Mouse (Mus musculus): Measurements from ENCODE around the gene Gm17387. TPM values are rescaled to one million over a fixed set of nuclear protein-coding genes. Genes with fewer than 3 reads are reported as not detected.

Gm17387 gene
- polyA plus RNA-seq (2012): not detected in 2 replicates

GRCm38 (mm10) chr7:141028831-141029230 lies at the start of gene Gm17387:
Gene Gm17387 (plus strand): TSS chr7:141029131.
- Histone ChIP-seq H3K9me3 (ENCODE audit: control insufficient read depth, low read length) (no peaks in the 10 kb centered on the region), H3K36me3 (ENCODE audit: control insufficient read depth) (no peaks in the 10 kb centered on the region), H3K4me3 (replicated peaks) (no peak within 1 kb of the TSS), H3K4me1 (ENCODE audit: control insufficient read depth) (peaks cover 14% of the 10 kb centered on the region), H3K27me3 (ENCODE audit: control insufficient read depth) (no peaks in the 10 kb centered on the region)
- TF ChIP-seq TAL1 (IDR thresholded peaks at IDR 0.05; ENCODE audit: low read length) (no peak), GATA1 (IDR thresholded peaks at IDR 0.05; ENCODE audit: low read length) (no peak)

GRCm38 (mm10) chr7:140981704-140982103 lies 47.2 kb upstream of the Gm17387 start:
- Histone ChIP-seq H3K4me1 (ENCODE audit: control insufficient read depth) (no peaks in the 10 kb centered on the region), H3K36me3 (ENCODE audit: control insufficient read depth) (no peaks in the 10 kb centered on the region), H3K27me3 (ENCODE audit: control insufficient read depth) (no peaks in the 10 kb centered on the region), H3K4me3 (replicated peaks) (no peak overlapping the region), H3K9me3 (ENCODE audit: control insufficient read depth, low read length) (no peaks in the 10 kb centered on the region)
- no peak for TF ChIP-seq TAL1 (IDR thresholded peaks at IDR 0.05; ENCODE audit: low read length)
- no peak for TF ChIP-seq GATA1 (IDR thresholded peaks at IDR 0.05; ENCODE audit: low read length)

GRCm38 (mm10) chr7:140982971-140983370 lies 46.0 kb upstream of the Gm17387 start:
- Histone ChIP-seq H3K9me3 (ENCODE audit: control insufficient read depth, low read length) (no peaks in the 10 kb centered on the region), H3K4me1 (ENCODE audit: control insufficient read depth) (no peaks in the 10 kb centered on the region), H3K4me3 (replicated peaks) (no peak overlapping the region), H3K36me3 (ENCODE audit: control insufficient read depth) (no peaks in the 10 kb centered on the region), H3K27me3 (ENCODE audit: control insufficient read depth) (no peaks in the 10 kb centered on the region)
- TF ChIP-seq TAL1 (IDR thresholded peaks at IDR 0.05; ENCODE audit: low read length) (no peak), GATA1 (IDR thresholded peaks at IDR 0.05; ENCODE audit: low read length) (no peak)

GRCm38 (mm10) chr7:140987182-140988138 lies 41.5 kb upstream of the Gm17387 start:
- TF ChIP-seq TAL1 (IDR thresholded peaks at IDR 0.05; ENCODE audit: low read length) (no peak), GATA1 (IDR thresholded peaks at IDR 0.05; ENCODE audit: low read length) (no peak)
- Histone ChIP-seq H3K4me1 (ENCODE audit: control insufficient read depth) (peaks cover 4% of the 10 kb centered on the region; the same call in 1 of the 2 replicates), H3K27me3 (ENCODE audit: control insufficient read depth) (no peaks in the 10 kb centered on the region)

GRCm38 (mm10) chr7:140989022-140989421 lies 39.9 kb upstream of the Gm17387 start:
- TF ChIP-seq TAL1 (IDR thresholded peaks at IDR 0.05; ENCODE audit: low read length): no peak
- TF ChIP-seq GATA1 (IDR thresholded peaks at IDR 0.05; ENCODE audit: low read length): no peak
- Histone ChIP-seq H3K36me3 (ENCODE audit: control insufficient read depth) (no peaks in the 10 kb centered on the region), H3K27me3 (ENCODE audit: control insufficient read depth) (no peaks in the 10 kb centered on the region), H3K4me3 (replicated peaks) (no peak overlapping the region), H3K4me1 (ENCODE audit: control insufficient read depth) (peaks cover 4% of the 10 kb centered on the region; the same call in 1 of the 2 replicates), H3K9me3 (ENCODE audit: control insufficient read depth, low read length) (no peaks in the 10 kb centered on the region)

More at GRCm38 (mm10) chr7:140987182-140988138, 41.5 kb upstream of the Gm17387 start:
- H3K9me3 ChIP-seq (ENCODE audit: control insufficient read depth, low read length): no peaks in the 10 kb centered on the region
- H3K4me3 ChIP-seq (replicated peaks): no peak overlapping the region
- H3K36me3 ChIP-seq (ENCODE audit: control insufficient read depth): no peaks in the 10 kb centered on the region

GRCm38 (mm10) chr7:140990185-140990584 lies 38.7 kb upstream of the Gm17387 start:
- Histone ChIP-seq H3K9me3 (ENCODE audit: control insufficient read depth, low read length) (no peaks in the 10 kb centered on the region), H3K4me3 (replicated peaks) (no peak overlapping the region), H3K4me1 (ENCODE audit: control insufficient read depth) (peaks cover 4% of the 10 kb centered on the region; the same call in 1 of the 2 replicates), H3K27me3 (ENCODE audit: control insufficient read depth) (no peaks in the 10 kb centered on the region), H3K36me3 (ENCODE audit: control insufficient read depth) (no peaks in the 10 kb centered on the region)
- TF ChIP-seq GATA1 (IDR thresholded peaks at IDR 0.05; ENCODE audit: low read length) (no peak), TAL1 (IDR thresholded peaks at IDR 0.05; ENCODE audit: low read length) (no peak)

GRCm38 (mm10) chr7:140990622-140991021 lies 38.3 kb upstream of the Gm17387 start:
- Histone ChIP-seq H3K4me1 (ENCODE audit: control insufficient read depth) (peaks cover 4% of the 10 kb centered on the region; the same call in 1 of the 2 replicates), H3K4me3 (replicated peaks) (no peak overlapping the region)

GRCm38 (mm10) chr7:140991117-140991689 lies 37.7 kb upstream of the Gm17387 start:
- no peak for TF ChIP-seq GATA1 (IDR thresholded peaks at IDR 0.05; ENCODE audit: low read length)
- no peak for TF ChIP-seq TAL1 (IDR thresholded peaks at IDR 0.05; ENCODE audit: low read length)
- Histone ChIP-seq H3K4me1 (ENCODE audit: control insufficient read depth) (peaks cover 4% of the 10 kb centered on the region; the same call in 1 of the 2 replicates), H3K36me3 (ENCODE audit: control insufficient read depth) (no peaks in the 10 kb centered on the region), H3K27me3 (ENCODE audit: control insufficient read depth) (no peaks in the 10 kb centered on the region), H3K9me3 (ENCODE audit: control insufficient read depth, low read length) (no peaks in the 10 kb centered on the region), H3K4me3 (replicated peaks) (no peak overlapping the region)

More at GRCm38 (mm10) chr7:140990622-140991021, 38.3 kb upstream of the Gm17387 start:
- no peak for TF ChIP-seq GATA1 (IDR thresholded peaks at IDR 0.05; ENCODE audit: low read length)
- TF ChIP-seq TAL1 (IDR thresholded peaks at IDR 0.05; ENCODE audit: low read length): no peak
- H3K9me3 ChIP-seq (ENCODE audit: control insufficient read depth, low read length): no peaks in the 10 kb centered on the region
- H3K27me3 ChIP-seq (ENCODE audit: control insufficient read depth): no peaks in the 10 kb centered on the region
- H3K36me3 ChIP-seq (ENCODE audit: control insufficient read depth): no peaks in the 10 kb centered on the region

GRCm38 (mm10) chr7:140997817-140998216 lies 31.1 kb upstream of the Gm17387 start:
- Histone ChIP-seq H3K4me3 (replicated peaks) (no peak overlapping the region), H3K9me3 (ENCODE audit: control insufficient read depth, low read length) (no peaks in the 10 kb centered on the region), H3K4me1 (ENCODE audit: control insufficient read depth) (no peaks in the 10 kb centered on the region), H3K36me3 (ENCODE audit: control insufficient read depth) (no peaks in the 10 kb centered on the region), H3K27me3 (ENCODE audit: control insufficient read depth) (no peaks in the 10 kb centered on the region)
- TF ChIP-seq TAL1 (IDR thresholded peaks at IDR 0.05; ENCODE audit: low read length): no peak
- no peak for TF ChIP-seq GATA1 (IDR thresholded peaks at IDR 0.05; ENCODE audit: low read length)

All from erythroblast, embryonic 14.5 days (primary cell).